Mouse (Mus musculus) ES-E14 (cell line): ENCODE measurements at regions not wholly inside any gene's neighbourhood (a gene's known extent, or its start where the extent isn't known, plus 50 kb on each side); places are given as distances from the start of the nearest gene placed in this dataset.

Experiments
- CHD2 ChIP-seq: IDR thresholded peaks from 2 replicates; pipeline ENCODE4 v1.6.1; 2014; ENCODE audit warnings: mild to moderate bottlenecking, low read depth, low read length, inconsistent platforms
- HCFC1 ChIP-seq: IDR thresholded peaks from 2 replicates; pipeline ENCODE4 v1.6.1; 2012; ENCODE audit warnings: low read length, inconsistent platforms, borderline replicate concordance; ENCODE audit not compliant: insufficient read depth
- MAFK ChIP-seq: IDR thresholded peaks from 2 replicates; pipeline ENCODE4 v1.6.1; 2014; ENCODE audit warnings: mild to moderate bottlenecking, low read depth, low read length, inconsistent platforms; ENCODE audit not compliant: insufficient read depth
- ZC3H11A ChIP-seq: IDR thresholded peaks from 2 replicates; pipeline ENCODE4 v1.6.1; 2012; ENCODE audit warnings: low read depth, mild to moderate bottlenecking, inconsistent platforms, low read length, borderline replicate concordance
- ZNF384 ChIP-seq: IDR thresholded peaks from 2 replicates; pipeline ENCODE4 v1.6.1; 2012; ENCODE audit warnings: low read depth, low read length, inconsistent platforms

DNA sequence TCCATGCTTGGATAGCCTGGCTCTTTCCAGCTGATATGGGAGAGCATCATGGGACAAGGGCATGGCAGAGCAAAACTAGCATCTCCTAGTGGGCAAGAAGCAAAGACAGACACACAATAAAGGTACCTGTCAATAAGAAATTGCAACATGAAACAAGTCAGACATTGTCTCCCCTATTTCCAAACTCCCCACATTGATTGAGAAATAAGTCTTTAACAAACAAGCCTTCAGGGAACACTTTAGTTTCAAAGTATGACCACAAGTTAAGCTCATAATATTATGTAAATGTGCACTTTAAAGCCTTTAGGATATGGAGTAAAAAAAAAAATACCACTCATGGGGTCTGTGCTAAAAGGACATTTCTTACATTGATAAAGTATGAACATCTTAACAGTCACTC, 51.5 kb upstream of the Speer4f2 start:
- TF ChIP-seq HCFC1 (no peak), CHD2 (no peak), ZC3H11A (no peak), MAFK (no peak), ZNF384 (no peak)
